Mouse (Mus musculus) retina, adult 2 months (tissue): ENCODE results near the gene Tango2.

Experiments used
- DNase-seq: peaks from one replicate; pipeline ENCODE4 v3.0.0-alpha.2; 2012; ENCODE audit warnings: low read depth, low spot score

The Tango2 gene

DNA sequence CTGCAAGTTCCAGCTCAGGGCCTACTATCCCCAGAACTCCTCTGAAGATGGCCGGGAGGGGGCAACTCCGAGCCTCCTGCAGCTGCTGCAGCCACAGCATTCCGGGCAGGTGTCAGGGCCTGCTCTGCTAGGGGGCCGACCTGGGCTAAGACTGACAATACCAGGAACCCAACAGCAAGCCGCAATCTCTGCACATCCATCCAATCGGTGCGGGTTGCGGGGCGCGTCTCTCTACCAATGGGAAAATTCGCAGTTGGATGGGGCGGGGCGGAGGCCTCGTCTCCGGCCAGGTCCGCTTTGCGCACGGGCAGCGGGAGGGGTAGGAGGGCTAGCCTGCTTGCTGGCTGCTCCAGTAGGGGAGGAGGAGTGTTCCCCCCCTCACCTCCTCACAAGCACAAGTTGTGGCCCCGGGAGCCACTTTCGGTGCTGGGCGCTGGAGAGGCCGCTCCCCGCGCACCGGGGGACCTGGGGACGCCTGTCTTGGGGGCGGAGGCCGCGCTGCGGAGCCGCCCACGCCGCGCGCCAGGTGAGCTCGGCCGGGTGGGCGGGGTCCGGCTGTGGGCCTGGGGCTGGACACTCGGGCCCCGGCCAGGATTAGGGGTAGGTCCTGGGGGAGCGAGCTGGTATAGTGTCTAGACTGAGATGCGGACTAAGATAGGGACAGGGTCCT, at the start of gene Tango2, which contains the start of gene Arvcf:
Gene Tango2, minus strand, starts transcription at position 173 of the 670 bp plus-strand sequence.
Gene Arvcf, plus strand, starts transcription at position 252 of the 670 bp plus-strand sequence.
- peak; percentile 83 for DNase-seq

DNA sequence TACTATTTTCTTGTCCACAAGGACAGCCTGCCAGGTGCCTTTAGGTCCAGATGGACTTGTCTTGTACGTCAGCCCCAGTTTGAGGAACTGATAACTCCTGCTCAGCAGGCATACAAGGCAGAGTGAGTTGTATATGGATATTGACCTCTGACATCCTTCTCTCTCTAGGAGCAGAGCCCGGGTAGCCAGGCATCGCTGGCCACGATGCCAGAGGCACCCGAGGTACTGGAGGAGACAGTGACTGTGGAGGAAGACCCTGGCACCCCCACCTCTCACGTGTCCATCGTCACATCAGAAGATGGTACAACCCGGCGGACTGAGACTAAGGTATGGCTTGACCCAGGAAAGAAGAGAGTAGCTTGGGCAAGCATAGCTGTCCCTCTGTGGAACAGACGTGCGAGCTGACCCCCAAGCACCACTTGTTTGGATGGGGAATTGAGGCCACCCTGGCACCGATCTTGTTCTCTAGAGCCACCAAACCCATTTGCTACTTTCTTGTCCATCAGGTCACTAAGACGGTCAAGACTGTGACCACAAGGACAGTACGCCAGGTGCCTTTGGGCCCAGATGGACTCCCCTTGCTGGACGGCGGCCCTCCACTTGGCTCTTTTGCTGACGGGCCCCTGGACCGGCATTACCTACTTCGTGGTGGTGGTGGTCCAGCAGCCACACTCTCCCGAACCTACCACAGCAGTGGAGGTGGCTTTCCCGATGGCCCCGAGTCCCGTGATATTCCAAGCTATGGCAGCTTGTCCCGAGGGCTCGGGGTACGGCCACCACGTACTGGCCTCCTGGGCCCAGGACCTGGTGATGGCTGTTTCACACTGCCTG, 49.1 kb upstream of the Tango2 start:
- no peak for DNase-seq

DNA sequence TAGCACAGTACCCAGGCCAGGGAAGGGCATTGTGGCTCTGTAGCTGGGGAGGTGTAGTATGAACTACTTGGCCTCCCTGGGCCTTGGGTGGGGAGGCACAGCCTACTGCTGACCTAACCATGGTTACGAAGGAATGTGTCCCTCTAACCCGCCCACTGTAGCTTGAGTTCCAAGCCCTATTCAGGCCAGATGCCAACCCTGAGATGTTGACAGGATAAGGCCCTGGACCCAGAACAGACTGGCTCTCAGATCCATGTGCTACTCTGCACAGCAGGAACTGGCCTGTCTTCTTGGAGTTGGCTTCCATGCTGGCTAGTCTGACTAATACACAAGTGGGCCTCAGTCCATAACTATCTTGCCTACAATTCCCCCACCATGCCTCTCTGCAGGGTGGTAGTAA, 48.3 kb upstream of the Tango2 start:
- DNase-seq = no peak

DNA sequence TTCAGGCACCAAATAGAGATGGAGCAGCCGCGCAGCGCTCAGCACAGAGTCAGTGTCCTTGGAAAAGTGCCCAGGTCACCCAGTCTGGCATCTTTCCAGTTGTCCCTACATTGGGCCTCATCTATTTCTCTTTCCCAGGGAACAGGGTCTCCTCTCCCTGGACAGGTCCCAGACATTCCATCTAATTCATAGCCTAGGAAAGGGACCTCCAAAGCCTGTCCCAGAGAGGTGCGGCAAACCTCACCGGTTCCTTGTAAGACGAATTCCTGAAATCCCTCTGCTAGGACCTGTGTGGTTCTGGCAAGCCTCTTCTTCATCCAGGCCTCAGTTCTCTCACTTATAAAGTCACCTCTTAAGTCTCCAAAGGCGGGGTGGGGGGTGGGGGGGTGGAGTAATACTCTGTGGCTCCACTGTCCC, 47.7 kb upstream of the Tango2 start:
- no peak for DNase-seq

DNA sequence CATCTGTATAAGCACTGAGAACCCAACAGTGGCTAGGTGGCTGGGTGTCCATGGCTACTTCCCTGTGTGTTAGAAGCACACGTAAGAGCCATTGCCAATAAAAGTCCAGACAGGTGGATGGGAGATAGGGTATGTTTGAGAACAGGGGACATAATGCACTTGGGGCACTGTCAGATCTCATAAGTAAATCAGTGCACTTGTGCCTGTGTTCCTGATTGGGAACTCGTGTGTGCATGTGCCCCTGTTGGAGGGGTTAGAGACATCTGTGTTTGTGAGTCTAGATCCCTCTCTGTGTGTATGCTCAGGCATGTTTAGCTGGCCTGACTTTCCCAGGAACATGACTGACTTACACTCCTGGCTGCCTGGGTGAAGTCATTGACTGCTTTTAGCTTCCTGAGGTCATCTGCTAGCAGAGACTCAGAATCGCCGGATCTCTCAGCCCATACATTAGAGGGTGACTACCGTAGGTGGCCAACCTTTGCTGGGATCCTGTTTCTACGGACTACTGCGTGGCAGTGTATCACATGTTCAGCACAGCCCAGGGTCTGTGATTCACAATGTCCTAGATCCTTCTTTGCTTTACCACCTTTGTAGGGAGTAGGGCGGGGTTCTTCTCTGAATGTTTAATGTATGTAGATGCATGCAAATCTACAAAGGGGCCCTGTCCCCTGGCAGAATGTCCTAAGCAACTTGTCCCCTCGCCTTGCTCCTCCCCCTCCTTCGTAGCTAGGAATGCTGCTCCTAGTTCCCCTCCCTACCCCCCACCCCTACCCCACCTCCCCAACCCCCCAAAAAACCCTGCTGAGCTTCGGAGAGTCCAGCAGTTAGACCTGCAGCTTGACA, 47.1 kb upstream of the Tango2 start:
- no peak for DNase-seq

DNA sequence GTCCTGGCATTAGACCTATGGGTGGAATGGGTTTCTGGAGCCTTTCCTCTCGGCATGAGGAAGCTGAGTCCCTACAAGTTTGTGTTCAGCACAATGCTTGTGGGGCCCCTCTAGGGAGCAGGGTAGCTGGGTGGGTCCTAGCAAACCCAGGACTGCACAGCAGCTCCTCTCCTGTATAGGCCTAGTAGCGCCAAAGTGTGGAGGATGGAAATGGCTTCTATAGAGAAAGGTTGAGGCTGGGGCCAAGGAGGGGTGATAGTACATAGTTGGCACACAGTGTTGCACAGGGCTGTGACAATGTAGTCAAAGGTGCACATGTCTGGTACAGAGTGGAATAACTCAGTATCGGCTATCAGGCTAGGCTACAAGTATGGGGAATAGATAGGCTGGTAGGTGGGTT, 46.2 kb upstream of the Tango2 start:
- no peak for DNase-seq

DNA sequence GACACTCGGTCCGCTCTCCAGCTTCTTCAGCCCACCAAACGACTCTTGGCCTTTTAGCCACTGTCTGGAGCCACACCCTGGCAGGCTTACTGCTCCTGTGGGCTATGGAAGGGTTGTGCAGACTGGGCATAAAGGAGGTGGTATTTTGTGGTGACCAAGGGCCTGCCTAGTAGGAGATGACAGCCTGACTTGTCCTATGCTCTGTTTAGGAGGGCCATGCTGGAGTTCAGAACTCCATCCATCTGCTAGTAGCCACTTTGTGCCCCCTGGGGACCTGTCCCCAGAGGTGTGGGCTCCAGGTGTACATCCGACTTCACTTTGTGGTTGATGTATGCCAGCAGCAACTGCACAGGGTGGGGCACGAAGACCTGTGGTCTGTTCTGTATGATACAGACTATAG, 45.7 kb upstream of the Tango2 start:
- no peak for DNase-seq

DNA sequence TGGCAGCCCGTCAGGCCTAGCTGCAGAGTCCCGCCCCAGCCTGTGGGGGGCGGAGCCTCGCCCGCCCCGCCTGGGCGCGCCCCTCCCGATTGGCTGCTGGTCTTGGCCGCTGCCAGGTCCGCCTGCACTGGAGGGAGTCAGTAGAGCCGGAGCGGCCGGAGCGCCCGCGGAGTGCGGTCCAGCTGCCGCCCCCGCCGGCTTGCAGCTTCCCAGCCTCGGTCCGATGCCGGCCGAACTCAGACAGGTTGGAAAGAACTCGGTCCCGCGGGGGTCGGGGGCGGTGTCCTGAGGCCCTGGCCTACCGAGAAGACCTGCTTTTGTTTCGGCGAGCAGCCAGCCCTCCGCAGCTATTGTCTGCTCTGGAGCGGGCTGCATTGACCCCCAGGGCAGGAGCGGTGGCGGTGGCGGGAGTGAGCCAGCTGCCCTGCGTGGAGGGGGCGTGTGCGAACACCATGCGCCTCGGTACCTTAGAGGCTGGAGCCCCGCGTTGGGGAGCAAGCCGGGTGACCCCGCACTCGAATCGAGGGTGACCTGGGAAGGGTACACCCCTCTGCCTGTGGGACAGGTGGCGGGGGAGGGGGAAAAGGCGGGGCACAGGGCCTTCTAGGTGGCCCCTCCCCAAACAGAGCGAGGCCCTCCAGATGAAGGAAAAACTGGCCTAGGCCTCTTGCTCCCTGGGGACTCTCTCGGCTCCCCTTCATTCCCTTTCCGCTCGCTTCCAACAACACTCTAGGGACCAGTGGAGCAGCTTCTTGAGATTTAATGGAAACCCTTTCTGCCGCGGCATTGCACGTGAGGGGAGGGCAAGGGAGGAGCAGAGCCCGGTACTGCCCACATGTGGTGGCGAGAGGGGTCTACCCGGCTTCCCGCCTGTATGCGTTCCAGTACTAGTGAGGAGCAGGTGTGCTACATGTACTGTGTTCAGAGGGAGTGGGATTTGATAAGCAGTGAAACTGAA, 44.8 kb upstream of the Tango2 start:
- DNase-seq = no peak

DNA sequence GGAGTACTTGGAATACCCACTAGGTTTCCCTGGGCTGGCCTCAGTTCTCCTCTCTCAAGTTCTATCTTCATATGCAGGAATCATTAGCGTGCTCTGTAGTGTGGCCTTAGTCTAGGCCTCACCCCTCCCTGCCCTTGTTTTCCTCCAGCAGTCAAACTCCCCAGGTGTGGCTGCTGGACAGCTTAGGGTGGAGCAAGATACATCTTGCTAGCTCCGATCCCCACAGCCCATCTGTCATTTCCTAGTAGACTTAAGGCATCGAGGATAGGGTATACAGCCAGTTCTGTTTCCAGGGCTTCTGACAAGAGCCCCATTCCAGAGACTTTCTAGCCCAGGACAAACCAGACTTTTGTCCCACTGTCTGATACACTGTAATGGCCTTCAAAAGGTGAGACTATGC, 43.8 kb upstream of the Tango2 start:
- DNase-seq = no peak

DNA sequence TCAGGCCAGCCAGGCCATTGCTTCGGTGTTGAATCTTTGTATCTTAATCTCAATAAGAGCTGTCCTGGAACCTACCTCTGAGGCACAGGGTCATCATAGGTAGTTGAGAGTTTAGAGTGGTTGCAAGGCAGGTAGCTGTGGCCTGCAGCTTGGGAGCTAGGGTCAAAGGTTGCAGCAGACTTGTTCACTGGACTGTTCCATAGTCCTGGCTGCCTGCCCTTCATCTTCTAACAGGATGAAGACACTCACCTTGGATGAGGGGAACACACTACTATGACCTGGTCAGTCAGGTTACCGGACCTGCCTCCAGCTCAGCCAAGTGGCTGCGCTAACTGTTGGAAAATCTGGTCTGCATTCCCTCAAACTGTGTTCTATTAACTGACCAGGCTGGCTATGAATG, 43.2 kb upstream of the Tango2 start:
- DNase-seq = no peak

DNA sequence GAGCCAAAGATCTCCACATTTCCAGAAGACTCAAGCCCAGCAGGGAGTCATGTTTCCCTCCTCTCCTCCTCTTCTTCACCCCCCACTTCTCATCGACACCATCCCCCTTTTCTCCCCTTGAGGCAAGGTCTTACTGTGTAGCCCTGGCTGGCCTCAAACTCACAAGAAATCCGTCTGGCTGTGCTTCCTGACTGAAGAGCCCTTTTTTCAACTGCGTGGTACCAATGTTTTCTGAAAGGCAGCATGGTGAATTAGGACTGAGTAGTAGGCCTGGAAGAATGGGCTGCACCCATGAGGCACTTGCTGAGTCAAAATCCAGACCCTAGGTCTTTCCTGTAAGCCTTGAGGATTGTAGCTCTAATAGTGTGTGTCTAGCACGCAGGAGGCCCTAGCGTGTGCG, 42.5 kb upstream of the Tango2 start:
- no peak for DNase-seq

DNA sequence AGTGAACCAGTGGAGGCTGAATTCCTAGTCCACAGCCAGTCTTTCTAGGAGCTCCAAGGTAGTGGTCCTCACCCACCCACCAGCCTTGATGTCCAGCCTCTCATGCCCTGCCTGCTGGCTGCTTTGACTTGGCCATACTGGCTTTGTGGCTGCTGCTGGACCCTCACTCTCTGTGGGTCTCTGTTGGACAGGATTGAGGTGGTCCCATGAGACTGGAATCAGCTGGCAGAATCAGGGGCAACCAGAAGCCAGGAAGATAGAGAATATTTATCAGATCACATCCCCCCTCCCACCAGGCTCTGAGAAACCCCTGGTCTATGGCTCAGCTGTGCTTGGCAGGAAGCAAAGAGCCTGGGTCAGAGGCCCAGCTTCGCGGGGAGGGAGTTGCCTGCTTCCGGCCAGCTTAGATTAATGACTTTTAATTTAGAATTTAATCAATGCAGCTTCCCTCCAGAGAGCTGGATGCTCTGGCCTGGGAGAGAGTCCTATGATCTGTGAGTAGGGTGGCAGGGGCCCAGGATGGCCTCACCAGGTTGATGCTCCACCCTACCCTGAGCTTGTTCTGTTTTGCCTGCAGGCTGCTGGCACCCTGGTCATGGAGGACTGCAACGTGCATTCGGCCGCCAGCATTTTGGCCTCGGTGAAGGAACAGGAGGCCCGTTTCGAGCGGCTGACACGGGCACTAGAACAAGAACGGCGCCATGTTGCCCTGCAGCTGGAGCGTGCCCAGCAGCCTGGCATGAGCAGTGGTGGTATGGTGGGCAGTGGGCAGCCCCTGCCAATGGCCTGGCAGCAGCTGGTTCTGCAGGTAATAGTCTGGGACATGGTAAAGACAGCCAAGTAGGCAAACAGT, 40.9 kb upstream of the Tango2 start:
- DNase-seq = no peak

DNA sequence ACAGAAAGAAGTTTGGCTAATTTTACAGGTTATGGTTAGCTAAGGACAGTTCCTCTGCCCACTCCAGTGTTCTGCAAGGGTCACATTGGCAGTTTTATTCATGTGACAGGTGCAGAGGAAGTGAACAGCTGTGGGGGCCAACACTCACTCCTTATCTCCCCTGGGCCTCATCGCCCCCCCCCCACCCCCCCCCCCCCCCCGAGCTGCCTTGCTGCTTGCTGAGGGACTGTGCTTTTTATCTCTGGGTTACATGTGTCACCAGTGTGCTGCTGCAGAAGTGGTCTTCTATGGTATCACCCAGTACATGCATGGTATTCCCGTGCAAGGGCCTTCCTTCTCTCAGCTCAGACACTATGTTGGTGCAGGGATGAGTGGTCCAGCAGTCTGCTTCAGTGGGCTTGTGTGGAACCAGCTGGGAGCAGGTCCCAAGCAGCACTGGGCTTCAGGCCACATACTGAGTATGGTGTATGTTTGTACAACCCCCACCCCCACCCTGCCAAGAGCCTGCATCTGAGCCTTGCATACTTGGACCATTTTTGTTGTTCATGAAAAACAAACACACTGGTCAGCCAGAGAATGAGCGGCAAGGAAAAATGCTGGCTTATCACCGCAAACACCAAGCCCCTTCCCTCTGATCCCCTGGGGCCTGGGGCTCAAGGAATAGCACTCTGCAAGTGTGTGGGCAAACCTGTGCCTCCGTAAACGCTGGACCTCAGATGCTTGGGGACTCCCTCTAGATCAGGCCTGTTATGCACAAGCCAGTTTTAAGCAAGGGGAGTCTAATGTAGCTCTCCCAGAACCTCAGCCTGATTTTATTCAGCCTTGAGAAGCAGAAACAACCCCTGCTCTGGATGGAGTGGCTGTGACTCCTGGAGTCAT, 40.0 kb upstream of the Tango2 start:
- DNase-seq = no peak

DNA sequence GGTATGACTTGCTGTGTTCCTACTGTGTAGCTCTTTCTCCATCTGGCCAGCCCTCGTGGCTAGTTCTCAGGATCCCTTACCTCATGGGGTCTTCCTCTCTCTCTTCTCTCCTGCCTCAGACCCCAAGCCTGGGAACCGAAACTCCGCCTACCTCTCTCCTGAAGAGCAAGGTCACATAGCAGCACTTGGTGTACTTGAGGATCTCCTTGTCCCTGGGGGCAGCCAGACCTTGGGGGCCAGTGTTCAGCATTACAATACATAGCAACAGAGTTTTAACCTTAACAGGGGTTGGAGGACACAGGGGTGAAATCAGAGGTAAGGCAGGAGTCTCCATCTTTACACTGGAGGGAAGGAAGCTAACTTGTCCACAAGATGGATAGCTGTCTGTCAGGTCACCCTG, 39.1 kb upstream of the Tango2 start:
- DNase-seq = no peak

DNA sequence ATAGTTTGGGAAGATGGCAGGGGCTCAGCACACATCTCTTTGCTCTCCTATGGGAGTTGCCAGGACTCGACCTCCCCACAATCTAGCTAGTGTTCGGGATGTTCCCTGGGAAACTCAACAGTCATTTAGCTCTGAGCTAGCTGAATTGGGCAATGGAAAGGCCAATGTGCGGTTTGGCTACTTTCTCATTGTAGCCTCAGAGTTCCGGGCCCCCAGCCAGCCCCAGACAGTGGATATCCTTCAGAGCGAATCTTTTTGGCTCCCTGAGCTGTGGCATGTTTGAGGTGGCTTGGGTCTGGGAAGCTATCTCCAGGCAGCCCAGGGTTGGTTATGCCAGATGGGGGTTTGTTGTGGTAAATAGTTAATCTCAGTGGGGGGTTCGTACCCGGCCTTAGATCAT, 38.5 kb upstream of the Tango2 start:
- DNase-seq = no peak

DNA sequence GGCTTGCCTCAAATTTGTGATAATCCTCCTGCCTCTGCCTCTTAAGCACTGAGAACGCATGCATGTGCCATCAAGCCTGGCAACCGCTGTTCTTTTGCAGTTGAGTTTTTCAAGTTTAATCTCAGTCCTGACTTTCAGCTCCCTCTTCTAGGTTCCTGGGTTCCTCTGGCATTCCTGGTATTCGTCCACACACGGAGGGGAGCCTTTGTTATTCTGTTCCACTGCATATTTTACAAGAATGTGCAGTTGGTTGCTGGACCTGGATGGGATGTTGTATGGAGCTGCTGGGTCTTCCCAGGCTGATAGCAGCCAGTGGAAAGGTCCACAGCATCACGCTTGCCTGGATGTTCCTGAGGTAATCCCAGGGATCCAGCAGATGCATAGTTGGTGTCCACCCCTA, 37.5 kb upstream of the Tango2 start:
- no peak for DNase-seq

DNA sequence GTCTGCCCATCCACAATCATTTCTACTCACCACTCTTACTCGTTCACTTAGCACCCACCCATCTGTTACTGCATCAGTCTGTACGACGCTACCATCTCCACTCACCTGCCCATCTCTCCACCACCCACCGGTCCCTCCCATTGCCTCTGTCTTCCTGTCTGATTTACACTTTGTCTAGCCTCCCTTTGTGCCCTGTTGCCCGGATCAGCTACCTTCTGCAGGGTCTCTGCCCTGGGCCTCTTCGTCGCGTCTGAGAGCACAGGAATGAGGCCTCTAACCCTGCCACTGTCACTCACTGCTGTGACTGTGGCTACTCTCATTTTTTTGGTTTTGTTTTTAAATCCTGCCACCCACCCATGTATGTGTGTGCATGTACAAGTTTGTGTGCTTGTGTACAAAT, 36.8 kb upstream of the Tango2 start:
- no peak for DNase-seq

DNA sequence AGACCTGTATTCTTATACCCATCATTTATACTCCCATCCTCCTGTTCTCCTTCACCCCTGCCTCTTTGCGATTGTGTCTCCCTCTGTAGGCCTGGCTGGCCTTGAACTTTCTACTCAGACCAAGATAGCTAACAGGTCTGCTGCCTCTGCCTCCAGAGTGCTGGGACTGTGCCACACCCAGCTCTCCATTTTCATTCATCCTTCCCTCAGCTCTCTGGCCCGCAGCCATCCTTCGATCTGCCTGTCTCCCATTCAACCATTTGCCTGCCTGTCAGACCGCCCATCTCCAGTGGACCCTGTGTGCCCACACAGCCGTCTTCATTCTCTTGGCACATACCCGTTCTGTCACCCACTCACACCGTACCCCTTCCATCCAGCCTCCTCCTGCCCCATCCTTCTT, 36.3 kb upstream of the Tango2 start:
- DNase-seq = no peak

DNA sequence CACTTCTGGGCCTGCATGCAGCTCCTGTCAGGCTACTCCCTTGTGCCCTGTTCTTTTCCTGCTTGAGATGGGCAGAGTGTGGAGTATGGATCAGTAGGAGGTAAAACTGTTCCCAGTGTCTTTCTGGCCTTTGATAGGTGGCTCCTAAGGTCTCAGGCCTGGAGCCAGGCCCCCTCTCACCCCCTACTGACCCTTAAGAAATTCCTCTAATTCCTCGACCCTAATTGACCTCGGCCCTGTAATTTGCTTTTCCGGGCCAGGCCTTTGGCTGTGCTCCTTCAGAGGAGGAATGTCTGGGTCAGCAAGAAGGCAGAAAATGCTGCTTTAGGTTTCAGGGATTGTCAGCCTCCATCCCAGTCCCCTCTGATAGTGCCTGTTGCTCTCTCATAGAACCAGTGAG, 35.9 kb upstream of the Tango2 start:
- no peak for DNase-seq
